Mouse (Mus musculus) intestine, embryonic 15.5 days (tissue): ENCODE data around the gene Chml. TPM values are rescaled to one million over a fixed set of nuclear protein-coding genes. Genes with fewer than 3 reads are reported as not detected.

ENCODE experiments used
- ATAC-seq: fragments of 200-750 bp; cut with Nextera tagmentation; 2 replicates; pipeline ENCODE4 v1.8.0; 2017; ENCODE audit warnings: moderate TSS enrichment, moderate library complexity
- H3K27ac ChIP-seq: fragments of 300-500 bp; sonication (generic); 2 replicates; pipeline ENCODE4 v1.5.1; 2015; ENCODE audit warnings: mild to moderate bottlenecking, inconsistent platforms
- H3K27me3 ChIP-seq: fragments of 300-500 bp; sonication (generic); replicated peaks from 2 replicates; pipeline ENCODE4 v1.6.1; 2015; ENCODE audit warnings: inconsistent platforms
- H3K36me3 ChIP-seq: fragments of 300-500 bp; sonication (generic); 2 replicates; pipeline ENCODE4 v1.6.1; 2015; ENCODE audit warnings: inconsistent platforms
- H3K4me1 ChIP-seq: fragments of 300-500 bp; sonication (generic); replicated peaks from 2 replicates; pipeline ENCODE4 v1.6.1; 2015; ENCODE audit warnings: inconsistent platforms
- H3K4me2 ChIP-seq: fragments of 300-500 bp; sonication (generic); replicated peaks from 2 replicates; pipeline ENCODE4 v1.6.1; 2015; ENCODE audit warnings: mild to moderate bottlenecking, inconsistent platforms
- H3K4me3 ChIP-seq: fragments of 300-500 bp; sonication (generic); replicated peaks from 2 replicates; pipeline ENCODE4 v1.5.1; 2015; ENCODE audit warnings: inconsistent platforms
- H3K9ac ChIP-seq: fragments of 300-500 bp; sonication (generic); 2 replicates; pipeline ENCODE4 v1.6.1; 2015; ENCODE audit warnings: inconsistent platforms
- H3K9me3 ChIP-seq: fragments of 300-500 bp; sonication (generic); 2 replicates; pipeline ENCODE4 v1.6.1; 2016; ENCODE audit warnings: inconsistent platforms
- WGBS: fragments of 180-500 bp; shearing (Covaris S2); methylation state at CpG from one replicate; pipeline ENCODE4 v1.1.7; 2015; 5-methylcytosine and 5-hydroxymethylcytosine counted together
- polyA plus RNA-seq: library from polyadenylated mRNA; unstranded; fragments of >200 nt; fragmentation: Nextera tagmentation; extraction: Ambion mirVana; gene quantifications from 2 replicates; pipeline ENCODE4 v1.2.1, GENCODE M21; 2015

Chml gene
- polyA plus RNA-seq, 1 experiment from 2014 or later, result 2.4 TPM

GRCm38 (mm10) chr1:175691686-175692245, 935 bp downstream of the Chml start:
- Histone ChIP-seq H3K9ac (peak overlapping the region; percentile 91), H3K36me3 (no peaks in the 10 kb centered on the region), H3K27ac (peak overlapping the region; percentile 84), H3K27me3 (no peaks in the 10 kb centered on the region), H3K4me3 (peak overlapping the region; percentile 83), H3K4me1 (0 out of 2 replicates have a peak, but pooled peaks cover 3% of the 10 kb centered on the region), H3K9me3 (no peaks in the 10 kb centered on the region), H3K4me2 (peak overlapping the region; percentile 80)
- no peak for ATAC-seq
- under 1% methylated on average over 22 of the region's 22 CpGs for WGBS

- Histone ChIP-seq H3K4me2 (no peak overlapping the region), H3K4me3 (no peak overlapping the region), H3K9ac (no peak overlapping the region), H3K36me3 (no peaks in the 10 kb centered on the region), H3K27ac (no peak overlapping the region), H3K27me3 (no peaks in the 10 kb centered on the region), H3K4me1 (no peaks in the 10 kb centered on the region), H3K9me3 (no peaks in the 10 kb centered on the region)
- no peak for ATAC-seq
- 73% methylated on average over 6 of the region's 6 CpGs for WGBS
Observed at GRCm38 (mm10) chr1:175680995-175681394, 11.7 kb downstream of the Chml start.

- Histone ChIP-seq H3K4me2 (no peak overlapping the region), H3K4me1 (no peaks in the 10 kb centered on the region), H3K36me3 (no peaks in the 10 kb centered on the region), H3K4me3 (no peak overlapping the region), H3K9ac (no peak overlapping the region), H3K27me3 (no peaks in the 10 kb centered on the region), H3K9me3 (no peaks in the 10 kb centered on the region), H3K27ac (no peak overlapping the region)
- ATAC-seq, result peak; percentile 78; the same call in 1 of the 2 replicates
- 74% methylated on average over 6 of the region's 6 CpGs for WGBS
Observed at GRCm38 (mm10) chr1:175677459-175677858, 15.2 kb downstream of the Chml start.

GRCm38 (mm10) chr1:175675116-175675515, 17.6 kb downstream of the Chml start:
- no peak for ATAC-seq
- 84% methylated on average over 6 of the region's 6 CpGs for WGBS

GRCm38 (mm10) chr1:175673563-175674325, 19.0 kb downstream of the Chml start:
- Histone ChIP-seq H3K9me3 (no peaks in the 10 kb centered on the region), H3K4me2 (no peak overlapping the region), H3K36me3 (no peaks in the 10 kb centered on the region), H3K4me3 (no peak overlapping the region), H3K9ac (no peak overlapping the region), H3K27ac (no peak overlapping the region), H3K27me3 (no peaks in the 10 kb centered on the region), H3K4me1 (no peaks in the 10 kb centered on the region)
- 76% methylated on average over 7 of the region's 7 CpGs for WGBS
- no peak for ATAC-seq

More at GRCm38 (mm10) chr1:175675116-175675515, 17.6 kb downstream of the Chml start:
- Histone ChIP-seq H3K9me3 (no peaks in the 10 kb centered on the region), H3K27ac (no peak overlapping the region), H3K4me2 (no peak overlapping the region), H3K9ac (no peak overlapping the region), H3K4me1 (no peaks in the 10 kb centered on the region), H3K27me3 (no peaks in the 10 kb centered on the region), H3K4me3 (no peak overlapping the region), H3K36me3 (no peaks in the 10 kb centered on the region)

- Histone ChIP-seq H3K27me3 (no peaks in the 10 kb centered on the region), H3K4me3 (no peak overlapping the region), H3K4me2 (no peak overlapping the region), H3K9ac (no peak overlapping the region), H3K27ac (no peak overlapping the region), H3K4me1 (no peaks in the 10 kb centered on the region), H3K9me3 (no peaks in the 10 kb centered on the region), H3K36me3 (no peaks in the 10 kb centered on the region)
- 14% methylated on average over 1 of the region's 1 CpGs for WGBS
- peak; percentile 42; the same call in 1 of the 2 replicates for ATAC-seq
Observed at GRCm38 (mm10) chr1:175671626-175672025, 21.1 kb downstream of the Chml start.

GRCm38 (mm10) chr1:175670042-175670441, 22.7 kb downstream of the Chml start:
- WGBS, result 84% methylated on average over 7 of the region's 7 CpGs
- no peaks in the 10 kb centered on the region for H3K9me3 ChIP-seq
- no peak overlapping the region for H3K27ac ChIP-seq
- H3K27me3 ChIP-seq, result no peaks in the 10 kb centered on the region
- no peak for ATAC-seq
- no peaks in the 10 kb centered on the region for H3K4me1 ChIP-seq
- no peaks in the 10 kb centered on the region for H3K36me3 ChIP-seq
- no peak overlapping the region for H3K9ac ChIP-seq
- H3K4me2 ChIP-seq, result no peak overlapping the region
- H3K4me3 ChIP-seq, result no peak overlapping the region

- Histone ChIP-seq H3K4me1 (no peaks in the 10 kb centered on the region), H3K4me3 (no peak overlapping the region), H3K9ac (no peak overlapping the region), H3K9me3 (no peaks in the 10 kb centered on the region), H3K27me3 (no peaks in the 10 kb centered on the region), H3K4me2 (no peak overlapping the region), H3K36me3 (no peaks in the 10 kb centered on the region), H3K27ac (no peak overlapping the region)
- no peak for ATAC-seq
- 94% methylated on average over 3 of the region's 3 CpGs for WGBS
Observed at GRCm38 (mm10) chr1:175669456-175669855, 23.2 kb downstream of the Chml start.

- H3K36me3 ChIP-seq, result no peaks in the 10 kb centered on the region
- peak; percentile 67 for ATAC-seq
- H3K27me3 ChIP-seq, result no peaks in the 10 kb centered on the region
- no peaks in the 10 kb centered on the region for H3K9me3 ChIP-seq
- H3K27ac ChIP-seq, result no peak overlapping the region
- H3K9ac ChIP-seq, result no peak overlapping the region
- WGBS, result 71% methylated on average over 5 of the region's 5 CpGs
- no peak overlapping the region for H3K4me3 ChIP-seq
- no peaks in the 10 kb centered on the region for H3K4me1 ChIP-seq
- no peak overlapping the region for H3K4me2 ChIP-seq
Observed at GRCm38 (mm10) chr1:175668666-175669405, 23.9 kb downstream of the Chml start.

- Histone ChIP-seq H3K27me3 (no peaks in the 10 kb centered on the region), H3K4me2 (no peak overlapping the region), H3K4me3 (no peak overlapping the region), H3K36me3 (no peaks in the 10 kb centered on the region), H3K9me3 (no peaks in the 10 kb centered on the region), H3K9ac (no peak overlapping the region), H3K4me1 (no peaks in the 10 kb centered on the region), H3K27ac (no peak overlapping the region)
- 88% methylated on average over 4 of the region's 4 CpGs for WGBS
- no peak for ATAC-seq
Observed at GRCm38 (mm10) chr1:175659900-175660299, 32.8 kb downstream of the Chml start.

GRCm38 (mm10) chr1:175648615-175649014, 44.1 kb downstream of the Chml start:
- Histone ChIP-seq H3K4me3 (no peak overlapping the region), H3K9me3 (no peaks in the 10 kb centered on the region), H3K27me3 (no peaks in the 10 kb centered on the region), H3K36me3 (no peaks in the 10 kb centered on the region), H3K4me2 (no peak overlapping the region), H3K4me1 (no peaks in the 10 kb centered on the region), H3K27ac (no peak overlapping the region), H3K9ac (no peak overlapping the region)
- WGBS, result 93% methylated on average over 4 of the region's 4 CpGs
- ATAC-seq, result no peak

- Histone ChIP-seq H3K4me1 (no peaks in the 10 kb centered on the region), H3K27me3 (no peaks in the 10 kb centered on the region), H3K27ac (no peak overlapping the region), H3K9me3 (no peaks in the 10 kb centered on the region), H3K4me3 (no peak overlapping the region), H3K4me2 (no peak overlapping the region), H3K9ac (no peak overlapping the region), H3K36me3 (no peaks in the 10 kb centered on the region)
- 33% methylated on average over 9 of the region's 9 CpGs for WGBS
- ATAC-seq, result peak; percentile 75; the same call in 1 of the 2 replicates
Observed at GRCm38 (mm10) chr1:175646952-175647351, 45.7 kb downstream of the Chml start.
